Mouse (Mus musculus): ENCODE results near the gene Arl4d.
"Not testable (repeated sequence)": the region's sequence is repeated elsewhere in the genome, so short reads cannot be mapped to it uniquely, and the experiment has no call there.

The Arl4d gene

DNA sequence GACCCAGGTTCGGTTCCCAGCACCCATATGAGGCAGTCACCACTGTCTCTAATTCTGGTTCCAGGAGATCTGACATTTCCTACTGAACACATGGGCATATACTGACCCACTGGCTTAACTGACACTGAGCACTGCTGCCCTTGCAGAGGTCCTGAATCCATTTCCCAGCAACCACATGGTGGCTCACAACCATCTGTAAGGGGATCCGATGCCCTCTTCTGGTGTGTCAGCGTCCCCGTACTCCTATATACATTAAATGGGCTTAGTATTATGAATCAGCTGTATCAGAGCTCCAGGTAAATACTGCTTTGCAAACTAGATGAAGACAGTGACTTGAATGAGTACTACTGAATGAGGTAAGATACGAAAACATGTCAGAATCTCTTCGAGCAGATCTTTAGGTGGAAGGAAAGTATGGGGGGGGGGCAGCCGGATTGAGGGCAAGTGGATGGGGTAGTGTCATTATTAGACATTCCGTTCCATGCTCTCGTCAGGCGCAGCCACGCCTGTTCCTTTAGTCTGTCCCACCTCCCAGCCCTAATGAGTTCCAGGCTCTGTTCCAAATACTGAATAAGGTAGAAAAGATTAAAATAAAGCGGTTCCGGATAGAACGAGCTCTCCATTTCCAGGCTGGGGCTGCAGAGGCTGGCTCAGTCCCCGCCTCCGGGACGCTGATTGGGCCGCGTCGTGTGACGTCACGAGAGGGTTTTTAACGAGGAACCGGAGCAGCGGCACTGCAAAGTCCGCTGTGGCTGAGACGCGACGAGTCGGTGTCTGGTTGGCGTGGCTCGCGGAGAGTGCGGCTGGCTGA lies at the start of gene Arl4d:
Arl4d (plus strand) TSS at position 717 of the 811 bp plus-strand sequence.
- peak; percentile 93 to 95 for DNase-seq

GRCm38 (mm10) chr11:101616104-101616503 lies 49.2 kb upstream of the Arl4d start:
- no peak for DNase-seq

DNA sequence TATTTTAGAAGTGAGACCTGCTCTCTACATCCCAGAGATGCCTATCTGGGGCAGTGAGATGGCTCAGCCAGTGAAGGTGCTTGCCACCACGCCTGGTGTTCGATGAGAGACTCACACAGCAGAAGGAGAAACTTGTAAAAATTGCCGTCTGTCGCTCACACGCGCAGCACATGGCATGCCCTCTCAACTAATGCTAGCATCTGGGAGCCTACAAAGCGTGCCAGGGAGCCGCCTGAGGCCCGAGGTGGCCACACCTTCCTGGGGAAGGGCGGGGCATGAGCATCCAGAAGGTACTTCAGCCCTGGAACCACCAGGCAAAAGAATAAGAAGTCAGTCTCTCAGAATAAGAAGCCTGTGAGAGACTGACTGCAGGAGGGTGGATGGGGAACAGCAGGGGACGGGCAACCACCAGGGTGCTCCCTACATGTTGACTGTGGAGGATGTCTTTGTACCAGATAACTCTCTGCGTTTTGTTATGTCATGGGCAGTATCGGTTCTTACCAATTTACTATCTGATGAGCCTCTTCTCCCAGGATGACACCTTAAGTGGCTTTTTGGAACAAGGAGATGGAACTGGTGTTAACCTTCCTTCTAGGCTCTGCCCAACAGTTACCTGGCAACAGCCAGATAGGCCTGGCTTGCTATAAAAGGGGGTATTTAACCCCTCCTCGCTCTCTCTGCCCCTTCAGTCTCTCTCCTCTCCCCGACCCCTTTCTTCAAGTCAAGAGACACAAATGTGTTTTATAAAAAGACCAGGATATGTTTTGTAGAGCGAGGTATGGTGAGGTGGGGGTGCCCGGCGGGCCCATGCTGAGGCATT lies 48.2 kb upstream of the Arl4d start:
- DNase-seq: no peak

DNA sequence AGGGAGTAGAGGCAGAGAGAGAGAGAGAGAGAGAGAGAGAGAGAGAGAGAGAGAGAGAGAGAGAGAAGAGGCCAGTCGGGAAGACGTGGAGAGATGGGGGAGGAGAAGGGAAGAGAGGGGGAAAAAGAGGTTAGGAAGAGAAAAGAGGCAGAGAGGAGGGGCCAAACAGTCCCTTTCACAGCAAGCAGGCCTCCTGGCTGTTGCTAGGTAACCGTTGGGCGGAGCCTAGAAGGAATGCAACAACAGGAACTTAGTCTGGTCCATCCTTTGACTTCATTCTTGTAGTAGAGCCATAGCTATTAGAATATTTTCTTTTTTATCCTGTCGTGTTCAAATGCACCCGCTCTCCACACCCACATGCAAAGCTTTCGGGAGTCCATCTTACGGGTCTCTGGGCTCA lies 47.5 kb upstream of the Arl4d start:
- DNase-seq: peak; percentile 39 to 44

- no peak for DNase-seq
Observed at GRCm38 (mm10) chr11:101618596-101618995, 46.7 kb upstream of the Arl4d start.

- DNase-seq: not testable (repeated sequence)
Observed at GRCm38 (mm10) chr11:101620022-101620655, 45.2 kb upstream of the Arl4d start.

GRCm38 (mm10) chr11:101626649-101626994 lies 38.7 kb upstream of the Arl4d start:
- DNase-seq: no peak

DNA sequence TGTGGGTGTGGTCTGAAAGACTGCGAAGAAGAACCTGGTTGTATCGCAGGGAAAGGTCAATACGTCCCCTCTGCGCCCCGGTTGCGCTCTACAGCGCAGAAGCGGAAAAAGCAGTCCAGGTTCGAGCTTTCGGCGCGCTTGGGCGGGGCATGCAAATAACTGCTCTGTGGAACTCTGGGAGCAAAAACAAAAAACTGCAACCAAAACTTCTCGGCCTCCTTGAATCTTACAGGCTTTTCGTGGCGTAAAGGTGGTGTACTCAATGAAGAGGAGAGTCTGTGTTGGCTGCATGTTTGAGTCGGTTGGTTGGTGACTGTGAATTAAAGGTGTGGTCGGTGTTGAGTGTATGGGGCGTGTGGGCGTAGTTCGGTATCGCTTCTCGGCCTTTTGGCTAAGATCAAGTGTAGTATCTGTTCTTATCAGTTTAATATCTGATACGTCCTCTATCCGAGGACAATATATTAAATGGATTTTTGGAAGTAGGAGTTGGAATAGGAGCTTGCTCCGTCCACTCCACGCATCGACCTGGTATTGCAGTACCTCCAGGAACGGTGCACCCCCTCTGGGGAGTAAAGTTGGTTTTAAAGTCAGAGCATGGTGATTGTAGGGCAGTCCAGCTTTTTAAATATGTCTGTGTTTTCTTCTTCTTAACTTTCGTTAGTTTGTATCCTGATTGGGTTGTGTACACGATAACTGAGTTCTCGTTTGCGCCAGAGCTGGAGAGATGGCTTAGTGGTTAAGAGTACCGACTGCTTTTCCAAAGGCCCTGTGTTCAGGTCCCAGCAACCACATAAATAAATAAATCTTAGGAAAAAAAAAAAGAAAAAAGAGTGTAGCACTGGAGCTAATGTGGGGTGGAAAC lies 38.1 kb upstream of the Arl4d start, which contains the start of gene Rdm1:
Rdm1 (plus strand) TSS at position 201 of the 862 bp plus-strand sequence.
- DNase-seq: peak; percentile 84 to 85

- DNase-seq: peak; percentile 87 to 90
Observed at GRCm38 (mm10) chr11:101627857-101628559, 37.3 kb upstream of the Arl4d start.

DNA sequence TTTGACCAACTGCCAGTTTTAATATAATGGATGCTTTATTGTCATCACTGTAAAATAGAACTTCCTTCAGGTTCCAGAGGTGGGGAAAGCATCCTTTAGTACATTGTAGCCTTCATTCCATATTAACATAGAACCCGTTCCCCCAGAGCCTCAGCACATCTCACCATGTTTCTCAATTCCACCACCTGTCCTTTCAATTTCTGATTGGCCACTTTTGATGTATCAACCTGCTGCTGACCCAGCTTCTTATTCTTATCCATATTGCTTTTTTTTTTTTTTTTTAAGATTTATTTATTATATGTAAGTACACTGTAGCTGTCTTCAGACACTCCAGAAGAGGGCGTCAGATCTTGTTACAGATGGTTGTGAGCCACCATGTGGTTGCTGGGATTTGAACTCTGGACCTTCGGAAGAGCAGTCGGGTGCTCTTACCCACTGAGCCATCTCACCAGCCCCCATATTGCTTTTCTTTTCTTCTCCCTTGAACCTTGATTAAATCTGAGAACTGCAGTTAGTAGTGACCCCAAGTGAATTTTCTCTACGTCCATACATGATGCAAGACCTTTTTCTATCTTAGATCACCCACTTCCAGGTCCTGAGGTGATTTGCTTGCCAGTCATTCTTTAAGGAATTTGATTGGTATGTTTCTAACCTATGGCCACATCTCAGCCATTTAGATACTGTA lies 36.5 kb upstream of the Arl4d start:
- DNase-seq: not testable (repeated sequence)

- no peak for DNase-seq
Observed at GRCm38 (mm10) chr11:101635660-101636059, 29.7 kb upstream of the Arl4d start.

DNA sequence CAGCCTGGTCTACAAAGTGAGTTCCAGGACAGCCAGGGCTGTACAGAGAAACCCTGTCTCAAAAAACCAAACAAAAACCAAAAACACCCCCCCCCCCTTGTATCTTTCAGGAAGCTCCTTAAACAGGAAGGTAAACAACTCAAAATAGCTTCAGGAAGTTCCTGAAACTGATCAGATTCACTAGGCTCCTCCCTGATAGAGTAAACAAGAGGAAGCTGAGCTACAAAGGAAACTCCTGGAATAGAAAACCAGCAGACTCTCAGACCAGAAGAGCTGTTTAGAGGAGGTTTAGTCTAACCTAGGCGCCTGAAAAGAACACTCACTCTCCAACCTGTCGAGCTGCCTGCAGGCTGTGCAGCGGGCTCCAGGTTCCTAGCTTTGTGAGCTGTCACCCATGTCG lies 25.6 kb upstream of the Arl4d start:
- DNase-seq: no peak

DNA sequence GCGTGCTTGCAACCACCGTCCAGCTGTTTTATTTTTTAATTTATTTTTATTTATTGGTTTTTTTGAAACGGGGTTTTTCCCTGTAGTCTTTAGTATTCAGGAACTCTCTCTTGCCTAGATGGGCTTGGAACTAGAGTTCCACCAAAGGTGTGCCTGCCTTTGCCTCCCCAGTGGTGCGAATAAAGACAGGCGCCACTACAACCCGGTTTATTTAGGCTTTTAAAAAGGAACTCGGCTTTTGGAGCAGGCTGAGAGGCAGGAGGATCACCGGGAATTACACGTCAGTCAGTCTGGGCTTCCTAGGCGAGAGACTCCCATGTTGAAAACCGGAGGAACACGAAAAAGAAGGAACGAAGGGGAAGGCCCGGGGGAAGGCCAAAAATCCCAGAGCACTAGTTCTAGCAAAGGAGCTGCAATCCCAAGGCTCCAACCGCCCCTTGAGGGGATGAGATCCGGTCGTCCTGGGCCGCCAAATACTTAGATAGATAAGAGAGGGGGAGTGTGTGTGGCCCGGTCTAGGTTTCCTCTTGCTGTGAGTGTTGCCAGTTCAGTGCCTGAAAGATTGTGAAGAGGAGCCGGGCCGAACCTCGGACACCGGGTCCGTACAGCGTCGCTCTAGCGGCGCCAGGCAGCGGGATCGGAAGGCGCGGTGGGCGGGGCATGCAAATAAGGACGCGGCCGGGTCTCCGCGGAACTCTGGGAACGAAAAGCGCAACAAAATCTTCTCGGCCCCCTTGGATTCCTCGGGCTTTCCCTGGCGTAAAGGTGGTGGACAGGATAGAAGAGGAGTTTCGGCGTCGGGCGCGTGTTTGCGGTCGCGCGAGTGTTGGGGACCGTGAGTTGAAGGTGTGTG lies 24.3 kb upstream of the Arl4d start:
- peak; percentile 82 to 86 for DNase-seq

GRCm38 (mm10) chr11:101641710-101642642 lies 23.4 kb upstream of the Arl4d start:
- DNase-seq: peak; percentile 33 to 39

GRCm38 (mm10) chr11:101642931-101643330 lies 22.4 kb upstream of the Arl4d start:
- no peak for DNase-seq

DNA sequence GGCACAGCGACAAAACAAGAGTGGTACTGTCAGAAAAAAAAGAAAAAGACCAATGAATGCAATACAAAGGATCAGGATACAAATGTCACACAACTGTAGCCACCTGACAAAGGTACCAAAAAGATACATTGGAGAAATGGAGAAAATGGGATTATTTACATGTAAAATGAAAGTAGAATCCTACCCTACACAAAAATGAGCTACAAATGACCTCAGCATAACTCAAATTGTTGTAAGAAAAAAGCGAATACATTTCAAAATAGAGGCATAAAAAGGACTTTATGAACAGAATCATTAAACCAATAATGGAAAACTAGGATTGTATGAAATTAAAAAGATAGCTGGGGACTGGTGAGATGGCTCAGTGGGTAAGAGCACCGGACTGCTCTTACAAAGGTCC lies 20.8 kb upstream of the Arl4d start:
- DNase-seq: no peak

GRCm38 (mm10) chr11:101645043-101645410 lies 20.3 kb upstream of the Arl4d start:
- DNase-seq: not testable (repeated sequence)

- DNase-seq: peak; percentile 81 to 85
Observed at GRCm38 (mm10) chr11:101645411-101646282, 19.7 kb upstream of the Arl4d start.
